Mouse (Mus musculus): ENCODE data around the gene Dmd. TPM values are rescaled to one million over a fixed set of nuclear protein-coding genes. Genes with fewer than 3 reads are reported as not detected.
A peak's percentile ranks its signal among the peaks of the same experiment; 100 is the strongest.

Dmd gene
- polyA plus RNA-seq, 1 experiment from 2014 or later: 31.6 TPM

DNA sequence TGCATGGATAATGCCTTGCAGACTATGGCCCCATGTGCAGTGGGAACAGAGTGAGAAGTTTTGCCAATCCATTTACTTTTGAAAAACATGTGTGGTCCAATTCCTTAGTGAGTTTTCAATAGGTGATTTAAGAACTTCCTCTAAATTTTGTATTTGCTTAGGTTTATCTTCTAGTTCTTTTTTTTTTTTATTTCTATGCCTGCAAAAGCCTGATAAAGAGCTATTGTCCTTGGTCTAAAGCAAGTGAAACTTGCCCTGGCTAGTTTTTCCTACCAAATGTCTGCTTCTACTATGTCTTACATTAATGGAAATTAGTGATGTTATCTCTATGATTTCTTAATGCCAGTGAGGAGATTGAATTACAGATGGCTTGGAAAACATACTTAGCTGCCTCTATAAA, 2144.7 kb downstream of the Dmd start:
- Histone ChIP-seq H3K36me3 (ENCODE audit: control insufficient read depth, insufficient read depth) (no peaks in the 10 kb centered on the region), H3K27me3 (ENCODE audit: control insufficient read depth, insufficient read depth, low read length) (no peaks in the 10 kb centered on the region), H3K4me3 (ENCODE audit: low read length) (no peak overlapping the region), H3K9ac (ENCODE audit: low read length) (no peak overlapping the region), H3K4me2 (ENCODE audit: low read depth, low read length) (no peak overlapping the region), H3K4me1 (ENCODE audit: control insufficient read depth, insufficient read depth, low read length) (no peaks in the 10 kb centered on the region), H3K27ac (ENCODE audit: low read length) (no peak overlapping the region), H3K9me3 (replicated peaks; ENCODE audit: control insufficient read depth, low read length) (no peaks in the 10 kb centered on the region)
- no peak for ATAC-seq (replicated peaks; ENCODE audit: extremely low read depth, insufficient read depth, low FRiP score)

DNA sequence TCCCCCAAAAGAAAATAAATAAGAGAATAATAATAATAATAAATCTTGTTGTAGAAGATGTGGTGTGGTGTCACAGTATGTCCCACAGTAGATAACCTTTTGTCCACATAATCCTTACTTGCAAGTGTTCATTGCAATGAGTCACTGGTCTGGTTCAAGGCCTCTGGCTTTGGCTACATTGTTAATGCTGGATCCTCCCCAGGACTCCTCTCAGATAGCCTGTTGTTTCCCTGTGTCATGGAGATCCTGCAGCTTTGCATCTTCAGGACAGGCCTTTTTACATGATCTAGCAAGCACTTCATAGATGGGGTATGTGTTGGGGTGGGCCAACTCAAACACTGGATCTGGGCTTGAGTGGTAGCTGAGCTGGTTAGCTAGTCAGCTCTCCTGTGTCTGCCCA, 2150.0 kb downstream of the Dmd start:
- ATAC-seq (replicated peaks; ENCODE audit: extremely low read depth, insufficient read depth, low FRiP score): no peak
- H3K9ac ChIP-seq (ENCODE audit: low read length): no peak overlapping the region

GRCm38 (mm10) chrX:85112418-85112817, 2163.7 kb downstream of the Dmd start:
- no peak for ATAC-seq (replicated peaks; ENCODE audit: extremely low read depth, insufficient read depth, low FRiP score)
- H3K36me3 ChIP-seq (ENCODE audit: control insufficient read depth, insufficient read depth): no peaks in the 10 kb centered on the region
- no peak overlapping the region for H3K9ac ChIP-seq (ENCODE audit: low read length)

More for the DNA sequence above, 2150.0 kb downstream of the Dmd start:
- Histone ChIP-seq H3K36me3 (ENCODE audit: control insufficient read depth, insufficient read depth) (no peaks in the 10 kb centered on the region), H3K4me1 (ENCODE audit: control insufficient read depth, insufficient read depth, low read length) (no peaks in the 10 kb centered on the region), H3K4me3 (ENCODE audit: low read length) (no peak overlapping the region), H3K9me3 (replicated peaks; ENCODE audit: control insufficient read depth, low read length) (no peaks in the 10 kb centered on the region), H3K27me3 (ENCODE audit: control insufficient read depth, insufficient read depth, low read length) (no peaks in the 10 kb centered on the region), H3K27ac (ENCODE audit: low read length) (no peak overlapping the region), H3K4me2 (ENCODE audit: low read depth, low read length) (no peak overlapping the region)

GRCm38 (mm10) chrX:85132706-85133105, 2184.0 kb downstream of the Dmd start:
- Histone ChIP-seq H3K27me3 (ENCODE audit: control insufficient read depth, insufficient read depth, low read length) (no peaks in the 10 kb centered on the region), H3K9me3 (replicated peaks; ENCODE audit: control insufficient read depth, low read length) (no peaks in the 10 kb centered on the region), H3K4me1 (ENCODE audit: control insufficient read depth, insufficient read depth, low read length) (no peaks in the 10 kb centered on the region), H3K4me2 (ENCODE audit: low read depth, low read length) (no peak overlapping the region), H3K36me3 (ENCODE audit: control insufficient read depth, insufficient read depth) (no peaks in the 10 kb centered on the region), H3K27ac (ENCODE audit: low read length) (no peak overlapping the region), H3K9ac (ENCODE audit: low read length) (no peak overlapping the region), H3K4me3 (ENCODE audit: low read length) (no peak overlapping the region)
- no peak for ATAC-seq (replicated peaks; ENCODE audit: extremely low read depth, insufficient read depth, low FRiP score)
- WGBS: 66% methylated on average over 3 of the region's 3 CpGs

More at GRCm38 (mm10) chrX:85112418-85112817, 2163.7 kb downstream of the Dmd start:
- Histone ChIP-seq H3K4me3 (ENCODE audit: low read length) (no peak overlapping the region), H3K4me2 (ENCODE audit: low read depth, low read length) (no peak overlapping the region), H3K27me3 (ENCODE audit: control insufficient read depth, insufficient read depth, low read length) (no peaks in the 10 kb centered on the region), H3K4me1 (ENCODE audit: control insufficient read depth, insufficient read depth, low read length) (no peaks in the 10 kb centered on the region), H3K27ac (ENCODE audit: low read length) (no peak overlapping the region), H3K9me3 (replicated peaks; ENCODE audit: control insufficient read depth, low read length) (no peaks in the 10 kb centered on the region)

- no peak overlapping the region for H3K4me2 ChIP-seq (ENCODE audit: low read depth, low read length)
- 78% methylated on average over 5 of the region's 5 CpGs for WGBS
These were observed 2188.6 kb downstream of the Dmd start for GRCm38 (mm10) chrX:85137293-85137692.

GRCm38 (mm10) chrX:85171264-85171663, 2222.6 kb downstream of the Dmd start:
- Histone ChIP-seq H3K9ac (ENCODE audit: low read length) (no peak overlapping the region), H3K9me3 (replicated peaks; ENCODE audit: control insufficient read depth, low read length) (no peaks in the 10 kb centered on the region), H3K4me2 (ENCODE audit: low read depth, low read length) (no peak overlapping the region), H3K4me1 (ENCODE audit: control insufficient read depth, insufficient read depth, low read length) (no peaks in the 10 kb centered on the region), H3K27ac (ENCODE audit: low read length) (no peak overlapping the region), H3K36me3 (ENCODE audit: control insufficient read depth, insufficient read depth) (no peaks in the 10 kb centered on the region), H3K27me3 (ENCODE audit: control insufficient read depth, insufficient read depth, low read length) (no peaks in the 10 kb centered on the region), H3K4me3 (ENCODE audit: low read length) (no peak overlapping the region)
- ATAC-seq (replicated peaks; ENCODE audit: extremely low read depth, insufficient read depth, low FRiP score): no peak
- 72% methylated on average over 2 of the region's 2 CpGs for WGBS

More at GRCm38 (mm10) chrX:85137293-85137692, 2188.6 kb downstream of the Dmd start:
- Histone ChIP-seq H3K4me3 (ENCODE audit: low read length) (no peak overlapping the region), H3K9me3 (replicated peaks; ENCODE audit: control insufficient read depth, low read length) (no peaks in the 10 kb centered on the region), H3K9ac (ENCODE audit: low read length) (no peak overlapping the region), H3K36me3 (ENCODE audit: control insufficient read depth, insufficient read depth) (no peaks in the 10 kb centered on the region), H3K27ac (ENCODE audit: low read length) (no peak overlapping the region), H3K4me1 (ENCODE audit: control insufficient read depth, insufficient read depth, low read length) (no peaks in the 10 kb centered on the region), H3K27me3 (ENCODE audit: control insufficient read depth, insufficient read depth, low read length) (no peaks in the 10 kb centered on the region)
- no peak for ATAC-seq (replicated peaks; ENCODE audit: extremely low read depth, insufficient read depth, low FRiP score)

DNA sequence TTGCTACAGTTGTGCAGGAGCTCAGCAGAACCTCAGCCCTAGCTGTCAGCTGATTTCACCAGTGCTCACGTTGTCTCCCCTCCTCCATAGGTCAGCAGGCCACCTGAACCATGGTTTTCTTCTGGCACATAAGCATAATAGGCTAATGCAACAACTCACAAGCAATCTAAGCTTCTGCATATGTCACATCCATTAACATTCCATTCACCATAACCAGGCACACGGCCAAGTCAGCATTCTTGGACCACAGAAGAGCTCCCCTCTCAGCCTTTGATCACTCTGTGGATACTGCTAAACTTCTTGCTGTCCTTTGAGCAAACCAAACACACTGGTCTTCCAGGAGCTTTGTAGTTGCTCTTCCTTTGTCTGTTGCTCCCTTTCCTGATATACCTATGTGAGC, 2238.9 kb downstream of the Dmd start:
- H3K4me1 ChIP-seq (ENCODE audit: control insufficient read depth, insufficient read depth, low read length): no peaks in the 10 kb centered on the region
- H3K27me3 ChIP-seq (ENCODE audit: control insufficient read depth, insufficient read depth, low read length): no peaks in the 10 kb centered on the region
- no peak overlapping the region for H3K4me3 ChIP-seq (ENCODE audit: low read length)
- no peak overlapping the region for H3K4me2 ChIP-seq (ENCODE audit: low read depth, low read length)
- no peak overlapping the region for H3K9ac ChIP-seq (ENCODE audit: low read length)
- ATAC-seq (replicated peaks; ENCODE audit: extremely low read depth, insufficient read depth, low FRiP score): peak; percentile 41
- no peaks in the 10 kb centered on the region for H3K9me3 ChIP-seq (replicated peaks; ENCODE audit: control insufficient read depth, low read length)
- no peak overlapping the region for H3K27ac ChIP-seq (ENCODE audit: low read length)
- 11% methylated on average over 2 of the region's 2 CpGs for WGBS
- H3K36me3 ChIP-seq (ENCODE audit: control insufficient read depth, insufficient read depth): no peaks in the 10 kb centered on the region

DNA sequence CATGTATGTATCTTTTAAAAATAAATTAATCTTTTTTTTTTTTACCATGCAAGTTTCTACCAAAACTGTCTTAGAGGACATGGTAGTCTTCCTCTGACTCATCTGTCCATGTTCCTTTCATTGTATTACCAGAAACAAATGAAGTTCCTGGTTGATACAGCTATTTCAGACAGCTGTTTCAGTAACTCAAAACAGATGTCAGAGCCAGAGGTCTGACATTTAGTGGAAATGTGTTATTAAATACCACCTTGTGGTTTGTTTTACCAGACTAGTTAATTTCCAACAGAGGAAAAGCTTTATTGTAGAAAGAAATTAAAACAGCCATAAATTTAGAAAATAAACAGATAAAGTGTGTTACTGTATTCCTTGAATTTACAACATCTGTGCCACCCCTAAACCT, 2245.2 kb downstream of the Dmd start:
- no peak for ATAC-seq (replicated peaks; ENCODE audit: extremely low read depth, insufficient read depth, low FRiP score)
- H3K4me3 ChIP-seq (ENCODE audit: low read length): no peak overlapping the region
- H3K27ac ChIP-seq (ENCODE audit: low read length): no peak overlapping the region
- H3K4me1 ChIP-seq (ENCODE audit: control insufficient read depth, insufficient read depth, low read length): no peaks in the 10 kb centered on the region
- H3K27me3 ChIP-seq (ENCODE audit: control insufficient read depth, insufficient read depth, low read length): no peaks in the 10 kb centered on the region
- H3K9me3 ChIP-seq (replicated peaks; ENCODE audit: control insufficient read depth, low read length): no peaks in the 10 kb centered on the region
- H3K9ac ChIP-seq (ENCODE audit: low read length): no peak overlapping the region
- H3K36me3 ChIP-seq (ENCODE audit: control insufficient read depth, insufficient read depth): no peaks in the 10 kb centered on the region
- no peak overlapping the region for H3K4me2 ChIP-seq (ENCODE audit: low read depth, low read length)

- no peak overlapping the region for H3K9ac ChIP-seq (ENCODE audit: low read length)
- no peak for ATAC-seq (replicated peaks; ENCODE audit: extremely low read depth, insufficient read depth, low FRiP score)
- H3K36me3 ChIP-seq (ENCODE audit: control insufficient read depth, insufficient read depth): no peaks in the 10 kb centered on the region
- no peaks in the 10 kb centered on the region for H3K27me3 ChIP-seq (ENCODE audit: control insufficient read depth, insufficient read depth, low read length)
- H3K4me2 ChIP-seq (ENCODE audit: low read depth, low read length): no peak overlapping the region
- no peak overlapping the region for H3K4me3 ChIP-seq (ENCODE audit: low read length)
- WGBS: 72% methylated on average over 5 of the region's 5 CpGs
- no peak overlapping the region for H3K27ac ChIP-seq (ENCODE audit: low read length)
- H3K9me3 ChIP-seq (replicated peaks; ENCODE audit: control insufficient read depth, low read length): no peaks in the 10 kb centered on the region
- H3K4me1 ChIP-seq (ENCODE audit: control insufficient read depth, insufficient read depth, low read length): no peaks in the 10 kb centered on the region
These were observed 2249.0 kb downstream of the Dmd start for GRCm38 (mm10) chrX:85197688-85198087.

DNA sequence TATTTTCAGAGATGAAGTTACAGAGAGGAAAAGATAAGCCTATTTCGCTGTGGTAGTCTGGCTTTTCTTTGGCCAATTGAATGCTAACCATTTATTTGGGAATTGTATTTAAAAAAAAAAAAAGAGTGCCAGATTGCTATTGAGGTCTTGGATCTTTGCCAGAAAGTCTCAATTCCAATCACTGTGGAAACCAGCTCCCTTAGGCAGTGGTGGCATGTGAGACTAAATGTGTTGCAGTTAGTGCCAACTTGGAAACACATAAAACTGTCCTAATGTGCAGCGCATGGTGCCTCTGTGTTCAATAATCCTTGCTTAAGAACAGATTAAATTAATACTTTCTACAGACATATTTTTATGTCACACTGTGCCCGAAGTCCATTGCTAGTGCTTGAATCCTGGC, 2250.7 kb downstream of the Dmd start:
- ATAC-seq (replicated peaks; ENCODE audit: extremely low read depth, insufficient read depth, low FRiP score): no peak
- H3K4me2 ChIP-seq (ENCODE audit: low read depth, low read length): no peak overlapping the region
- H3K4me1 ChIP-seq (ENCODE audit: control insufficient read depth, insufficient read depth, low read length): no peaks in the 10 kb centered on the region
- no peaks in the 10 kb centered on the region for H3K27me3 ChIP-seq (ENCODE audit: control insufficient read depth, insufficient read depth, low read length)
- H3K27ac ChIP-seq (ENCODE audit: low read length): no peak overlapping the region
- no peaks in the 10 kb centered on the region for H3K36me3 ChIP-seq (ENCODE audit: control insufficient read depth, insufficient read depth)
- H3K9me3 ChIP-seq (replicated peaks; ENCODE audit: control insufficient read depth, low read length): no peaks in the 10 kb centered on the region
- H3K4me3 ChIP-seq (ENCODE audit: low read length): no peak overlapping the region
- H3K9ac ChIP-seq (ENCODE audit: low read length): no peak overlapping the region
- WGBS: 74% methylated on average over 3 of the region's 3 CpGs

All from heart, embryonic 16.5 days (tissue).